Mouse (Mus musculus): ENCODE data around the gene Pou2f1.

Pou2f1 gene

GRCm38 (mm10) chr1:165848417-165848816 is 154.1 kb downstream of the Pou2f1 start:
- DNase-seq (ENCODE audit: low spot score in 2 of 2): no peak

GRCm38 (mm10) chr1:165845366-165845765 is 157.1 kb downstream of the Pou2f1 start:
- DNase-seq (ENCODE audit: low spot score in 2 of 2): peak; percentile 77 to 78

- peak; percentile 84 to 86 for DNase-seq (ENCODE audit: low spot score in 2 of 2)
Measured at GRCm38 (mm10) chr1:165844956-165845355, 157.5 kb downstream of the Pou2f1 start.

GRCm38 (mm10) chr1:165844466-165844951 is 158.0 kb downstream of the Pou2f1 start:
- peak; percentile 64 to 73 for DNase-seq (ENCODE audit: low spot score in 2 of 2)

GRCm38 (mm10) chr1:165843586-165843985 is 158.9 kb downstream of the Pou2f1 start:
- peak; percentile 67 to 74 for DNase-seq (ENCODE audit: low spot score in 2 of 2)

- no peak for DNase-seq (ENCODE audit: low spot score in 2 of 2)
Measured at GRCm38 (mm10) chr1:165842170-165842569, 160.3 kb downstream of the Pou2f1 start.

GRCm38 (mm10) chr1:165840548-165841230 is 161.8 kb downstream of the Pou2f1 start:
- DNase-seq (ENCODE audit: low spot score in 2 of 2): peak in 1 of 2 experiments; percentile 50

- no peak for DNase-seq (ENCODE audit: low spot score in 2 of 2)
Measured at GRCm38 (mm10) chr1:165839201-165839600, 163.3 kb downstream of the Pou2f1 start.

- DNase-seq (ENCODE audit: low spot score in 2 of 2): no peak
Measured at GRCm38 (mm10) chr1:165837546-165837945, 164.9 kb downstream of the Pou2f1 start.

- DNase-seq (ENCODE audit: low spot score in 2 of 2): no peak
Measured at GRCm38 (mm10) chr1:165836461-165836860, 166.0 kb downstream of the Pou2f1 start.

GRCm38 (mm10) chr1:165834633-165834975 is 167.9 kb downstream of the Pou2f1 start:
- DNase-seq (ENCODE audit: low spot score in 2 of 2): no peak

GRCm38 (mm10) chr1:165833910-165834632 is 168.4 kb downstream of the Pou2f1 start:
- DNase-seq (ENCODE audit: low spot score in 2 of 2): no peak

- no peak for DNase-seq (ENCODE audit: low spot score in 2 of 2)
Measured at GRCm38 (mm10) chr1:165833244-165833643, 169.2 kb downstream of the Pou2f1 start.

- DNase-seq (ENCODE audit: low spot score in 2 of 2): no peak
Measured at GRCm38 (mm10) chr1:165829890-165830289, 172.6 kb downstream of the Pou2f1 start.

- DNase-seq (ENCODE audit: low spot score in 2 of 2): no peak
Measured at GRCm38 (mm10) chr1:165828615-165829014, 173.9 kb downstream of the Pou2f1 start.

- DNase-seq (ENCODE audit: low spot score in 2 of 2): peak in 1 of 2 experiments; percentile 56
Measured at GRCm38 (mm10) chr1:165828173-165828572, 174.3 kb downstream of the Pou2f1 start.

GRCm38 (mm10) chr1:165822031-165822430 is 180.4 kb downstream of the Pou2f1 start:
- no peak for DNase-seq (ENCODE audit: low spot score in 2 of 2)

- DNase-seq (ENCODE audit: low spot score in 2 of 2): no peak
Measured at GRCm38 (mm10) chr1:165819147-165819546, 183.3 kb downstream of the Pou2f1 start.

- DNase-seq (ENCODE audit: low spot score in 2 of 2): no peak
Measured at GRCm38 (mm10) chr1:165818145-165818860, 184.2 kb downstream of the Pou2f1 start.

GRCm38 (mm10) chr1:165817264-165817663 is 185.2 kb downstream of the Pou2f1 start:
- DNase-seq (ENCODE audit: low spot score in 2 of 2): no peak

- peak in 1 of 2 experiments; percentile 43 for DNase-seq (ENCODE audit: low spot score in 2 of 2)
Measured at GRCm38 (mm10) chr1:165816391-165816790, 186.1 kb downstream of the Pou2f1 start.
